Mouse (Mus musculus) cerebellum, adult 9-11 months (tissue): ENCODE measurements around the gene Med25.
"Not testable (repeated sequence)": the region's sequence is repeated elsewhere in the genome, so short reads cannot be mapped to it uniquely, and the experiment has no call there.

Source experiments
- DNase-seq: peaks from one replicate; pipeline ENCODE4 v3.0.0; 2022

Gene Med25

DNA sequence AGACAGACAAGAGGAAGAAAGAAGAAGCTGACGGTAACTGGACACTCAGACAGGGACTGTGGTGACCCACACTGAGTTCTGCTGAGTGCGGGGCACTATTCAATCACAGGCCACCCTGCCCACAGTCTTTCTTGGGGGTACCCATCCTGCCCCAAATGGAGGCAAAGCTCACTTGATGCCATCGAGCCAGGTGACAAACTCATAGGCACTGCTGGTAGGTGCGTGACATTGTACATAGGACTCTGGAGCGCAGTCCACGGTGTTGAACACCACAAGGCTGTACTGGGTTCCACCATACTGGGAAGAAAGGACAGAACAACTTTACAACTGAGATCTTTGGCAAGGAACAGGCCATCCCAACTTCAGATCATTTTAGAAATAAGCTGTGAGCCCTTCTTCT is 901 bp downstream of the Med25 start:
- peak; percentile 58 for DNase-seq

DNA sequence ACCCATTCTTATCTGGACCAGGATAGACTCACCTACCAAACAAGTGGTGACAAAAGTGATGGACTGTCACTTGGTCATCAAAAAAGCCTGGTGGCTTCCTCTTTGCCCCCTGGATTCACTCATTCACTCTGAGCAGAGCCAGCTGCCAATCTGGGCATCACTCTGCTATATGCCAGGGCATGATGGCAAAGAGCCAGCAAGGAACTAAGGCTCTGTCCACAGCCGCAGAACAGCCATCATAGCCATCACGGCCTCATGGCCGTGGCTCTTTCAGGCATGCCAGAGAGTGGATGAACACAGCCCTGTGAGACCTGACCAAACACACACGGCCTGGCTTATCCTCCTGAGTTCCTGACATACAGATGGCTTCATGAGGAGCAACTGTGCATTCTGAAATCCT is 1.8 kb downstream of the Med25 start:
- DNase-seq: peak; percentile 66

DNA sequence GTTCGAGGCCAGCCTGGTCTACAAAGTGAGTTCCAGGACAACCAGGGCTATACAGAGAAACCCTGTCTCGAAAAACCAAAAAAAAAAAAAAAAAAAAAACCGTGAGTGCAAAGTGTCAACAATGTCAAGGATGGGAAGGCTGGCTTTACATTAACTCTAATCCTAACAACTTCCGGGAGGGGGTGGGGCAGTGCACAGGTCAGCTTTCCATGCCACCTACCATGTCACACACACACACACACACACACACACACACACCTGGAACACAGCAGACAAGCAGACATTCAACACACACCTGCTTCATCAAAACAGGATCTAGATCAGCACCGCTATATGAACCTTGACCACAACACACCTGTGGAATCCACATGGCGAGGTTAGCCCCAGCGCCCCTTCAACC is 2.3 kb downstream of the Med25 start:
- DNase-seq: no peak

DNA sequence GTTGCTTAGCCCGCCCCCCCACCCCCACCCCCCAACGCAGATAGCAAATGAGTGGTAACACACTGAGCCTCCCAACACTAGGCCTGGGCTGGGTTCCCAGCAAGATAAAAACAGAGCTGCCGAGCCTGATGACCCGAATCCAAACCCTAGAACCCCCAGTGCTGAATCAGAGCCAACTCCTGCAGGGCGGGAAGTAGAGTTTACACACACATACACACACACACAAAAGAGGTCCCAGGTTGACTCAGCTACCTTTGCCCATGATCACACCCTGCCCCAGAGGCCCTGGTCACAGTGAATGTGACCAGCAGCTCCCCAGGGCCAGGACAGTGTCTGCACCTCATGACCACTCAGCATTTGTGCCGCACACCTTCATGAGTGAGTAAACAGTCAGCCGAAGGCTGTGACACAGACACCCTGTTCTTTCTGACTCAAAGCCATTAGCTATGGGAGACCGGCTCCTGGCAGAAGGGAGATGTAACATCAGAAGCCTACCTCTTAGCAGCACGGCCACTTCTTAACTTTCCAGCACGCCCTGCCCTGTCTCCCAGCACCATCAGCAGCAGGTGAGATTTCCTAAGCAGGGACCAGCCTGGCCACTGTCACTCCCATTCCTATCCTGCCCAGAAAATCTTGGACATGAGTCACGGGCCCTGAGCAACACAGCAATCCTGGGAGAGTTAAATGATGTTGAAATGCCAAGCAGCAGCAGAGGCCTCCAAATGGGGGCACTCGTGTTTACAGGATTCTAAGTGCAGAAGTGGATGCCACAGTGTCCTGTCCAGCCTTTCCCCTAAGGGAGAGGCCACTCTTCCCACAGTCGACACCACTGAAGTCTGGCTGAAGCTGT is 4.0 kb downstream of the Med25 start:
- no peak for DNase-seq

DNA sequence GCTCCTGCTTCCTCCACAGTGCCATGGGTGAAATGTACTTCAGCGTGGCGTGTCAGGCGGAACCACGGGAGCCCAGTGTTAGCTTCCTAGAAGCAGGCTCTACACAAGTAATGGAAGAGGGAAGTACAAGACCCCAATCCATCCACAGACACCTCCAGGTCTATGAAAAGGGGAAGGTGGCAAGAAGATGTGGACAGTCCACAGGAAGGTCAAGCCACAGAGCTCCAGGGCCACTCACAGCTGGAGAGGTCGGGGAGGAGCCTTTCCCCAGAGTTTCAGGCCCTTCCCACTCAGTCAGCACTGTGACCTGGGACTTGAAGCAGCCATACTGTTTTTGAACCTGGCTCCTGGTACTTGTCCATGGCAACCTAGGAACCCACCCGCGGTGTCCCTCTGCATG is 5.5 kb downstream of the Med25 start:
- no peak for DNase-seq

DNA sequence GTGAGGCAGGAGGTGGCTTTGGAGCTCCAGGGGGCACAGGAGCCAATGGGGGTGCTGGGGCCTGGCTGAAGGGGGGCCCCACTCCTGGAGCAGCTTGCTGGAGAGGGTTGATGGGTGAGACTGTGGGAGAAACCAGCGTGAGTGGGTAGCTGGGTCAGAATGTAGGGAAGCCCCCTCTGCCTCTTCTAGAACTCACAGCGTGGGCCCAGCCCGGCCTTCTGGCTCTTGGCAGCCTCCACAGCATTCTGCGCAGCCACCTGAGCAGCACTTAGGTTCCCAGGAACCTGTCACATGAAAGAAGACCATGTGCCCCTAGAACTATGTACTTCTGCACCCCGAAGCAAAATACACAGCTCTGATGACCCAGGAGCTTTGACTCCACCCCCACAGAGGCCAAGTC is 7.9 kb downstream of the Med25 start:
- no peak for DNase-seq

DNA sequence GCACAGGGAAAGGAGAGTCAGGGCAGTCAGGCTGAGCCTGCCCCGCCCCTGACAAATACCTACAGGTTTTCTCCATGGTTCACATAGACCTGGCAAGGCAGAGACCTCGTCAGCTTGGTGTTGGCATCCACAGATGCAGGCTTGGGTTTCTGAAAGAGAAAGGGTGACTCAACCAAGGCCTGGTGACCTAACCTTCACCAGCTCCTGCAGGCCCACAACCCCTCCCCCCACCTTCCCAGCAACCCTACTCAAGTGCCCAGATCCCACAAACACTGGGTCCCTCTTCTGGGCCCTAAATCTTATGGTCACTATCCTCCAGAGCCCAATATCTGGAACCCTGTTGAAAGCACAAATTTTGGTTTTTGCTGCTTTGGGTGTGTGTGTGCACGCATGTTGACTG is 9.5 kb downstream of the Med25 start:
- no peak for DNase-seq

DNA sequence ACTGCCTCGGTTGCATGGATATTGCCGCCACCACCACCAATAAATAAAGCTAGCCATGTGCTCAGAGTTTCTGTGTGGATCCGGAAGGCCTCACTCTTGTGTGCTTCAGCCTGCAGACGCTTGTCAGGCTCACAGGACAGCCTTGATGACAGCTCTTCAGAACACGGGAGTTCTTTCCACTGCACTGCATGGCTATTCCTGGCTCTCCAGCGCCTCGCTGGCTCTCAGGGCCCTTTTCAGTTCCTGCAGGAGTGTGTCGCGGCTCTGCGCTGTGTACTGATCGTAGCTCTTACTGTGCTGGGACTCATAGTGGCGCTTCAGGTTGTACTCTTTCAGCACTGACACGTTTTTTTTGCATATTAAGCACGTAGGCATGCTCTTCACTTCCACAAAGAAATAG is 14.7 kb downstream of the Med25 start:
- no peak for DNase-seq

DNA sequence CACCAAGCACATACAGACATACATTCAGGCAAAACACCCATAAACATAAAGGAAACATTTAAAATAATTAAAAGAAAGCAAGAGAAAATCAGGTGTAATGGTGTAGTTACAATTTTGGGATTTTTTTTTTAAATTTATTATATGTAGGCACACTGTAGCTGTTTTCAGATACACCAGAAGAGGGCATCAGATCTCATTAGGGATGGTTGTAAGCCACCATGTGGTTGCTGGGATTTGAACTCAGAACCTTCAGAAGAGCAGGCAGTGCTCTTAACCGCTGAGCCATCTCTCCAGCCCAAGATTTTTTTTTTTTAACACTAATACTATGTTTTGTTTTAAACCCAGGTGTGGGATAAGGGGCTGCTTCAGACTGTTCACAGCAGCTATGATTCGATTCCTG is 20.7 kb downstream of the Med25 start:
- not testable (repeated sequence) for DNase-seq

DNA sequence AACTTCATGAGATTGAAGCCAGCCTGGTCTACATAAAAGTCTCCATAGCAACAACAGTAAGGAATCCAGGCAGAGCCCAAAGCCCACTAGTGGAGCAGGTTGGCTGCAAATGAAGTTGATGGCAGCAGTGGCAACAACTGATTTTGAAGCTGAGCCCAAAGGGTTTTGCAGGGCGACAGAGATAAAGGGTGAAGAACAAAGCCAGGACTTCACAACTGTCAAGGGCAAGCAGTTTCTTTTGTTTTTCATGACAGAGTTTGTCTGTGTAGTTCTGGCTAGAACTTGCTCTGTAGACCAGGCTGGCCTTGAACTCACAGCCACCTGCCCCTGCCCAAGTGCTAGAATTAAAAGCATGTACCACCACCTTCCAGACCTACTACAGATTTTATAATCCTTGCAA is 21.3 kb downstream of the Med25 start:
- DNase-seq: no peak

DNA sequence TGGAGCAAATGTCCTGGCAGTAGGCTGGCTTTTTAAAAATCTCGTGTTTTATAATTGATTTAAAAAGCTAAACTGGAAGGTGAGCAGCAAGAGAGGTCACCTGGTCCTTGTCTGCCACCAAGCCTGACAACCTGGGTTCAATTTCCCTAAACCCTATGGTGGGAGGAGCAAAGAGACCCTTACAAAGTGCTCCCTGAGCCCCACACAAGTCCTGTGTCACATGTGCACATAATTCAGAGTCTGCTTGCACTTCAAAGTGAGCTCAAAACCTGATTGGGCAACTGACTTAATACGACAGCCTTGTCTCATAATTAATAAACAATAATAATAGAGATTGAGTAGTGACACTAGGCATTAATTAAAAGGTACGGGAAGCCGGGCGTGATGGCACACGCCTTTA is 21.9 kb downstream of the Med25 start:
- DNase-seq: no peak

DNA sequence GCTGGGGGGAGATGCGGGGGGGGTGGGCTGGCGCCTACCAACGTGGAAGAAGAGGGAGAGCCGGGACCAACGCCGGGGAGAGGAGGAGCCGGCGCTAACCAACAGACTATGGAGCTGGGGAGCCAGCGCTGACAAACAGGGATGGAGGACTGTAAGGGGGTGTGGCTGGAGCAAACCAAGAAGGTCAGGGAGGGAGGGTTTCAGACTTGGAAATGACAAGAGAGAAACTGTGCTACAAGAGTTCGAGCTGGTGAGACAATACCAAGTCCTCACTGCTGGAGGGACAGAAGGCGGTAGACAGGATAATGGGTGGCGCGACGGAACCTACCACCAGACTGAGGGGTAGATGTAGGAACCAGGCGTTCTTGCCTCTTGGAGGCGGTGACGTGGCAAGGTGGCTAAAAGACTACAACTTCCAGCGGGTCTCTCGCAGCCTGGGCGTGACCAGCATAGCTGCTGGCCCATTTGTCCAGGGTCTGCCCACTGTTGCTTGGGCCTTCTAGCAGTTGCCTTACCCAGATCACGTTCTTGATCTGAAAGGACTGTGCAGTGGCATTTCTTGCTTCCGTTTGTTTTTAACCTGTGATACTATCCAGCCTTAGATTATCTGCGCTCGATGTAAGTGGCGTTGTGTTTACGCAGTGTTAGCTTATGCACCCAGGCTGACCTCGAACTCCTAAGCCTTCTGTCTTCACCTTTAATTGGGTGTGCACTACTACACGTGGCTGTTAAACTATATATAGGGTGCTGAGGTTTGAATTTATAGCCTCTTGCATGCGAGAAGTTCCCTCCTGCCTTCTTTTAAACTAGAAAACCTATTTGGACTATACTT is 22.6 kb downstream of the Med25 start, which contains the start of gene Ptov1:
Ptov1 (minus strand) TSS at position 92 of the 832 bp plus-strand sequence.
- DNase-seq: peak; percentile 99

DNA sequence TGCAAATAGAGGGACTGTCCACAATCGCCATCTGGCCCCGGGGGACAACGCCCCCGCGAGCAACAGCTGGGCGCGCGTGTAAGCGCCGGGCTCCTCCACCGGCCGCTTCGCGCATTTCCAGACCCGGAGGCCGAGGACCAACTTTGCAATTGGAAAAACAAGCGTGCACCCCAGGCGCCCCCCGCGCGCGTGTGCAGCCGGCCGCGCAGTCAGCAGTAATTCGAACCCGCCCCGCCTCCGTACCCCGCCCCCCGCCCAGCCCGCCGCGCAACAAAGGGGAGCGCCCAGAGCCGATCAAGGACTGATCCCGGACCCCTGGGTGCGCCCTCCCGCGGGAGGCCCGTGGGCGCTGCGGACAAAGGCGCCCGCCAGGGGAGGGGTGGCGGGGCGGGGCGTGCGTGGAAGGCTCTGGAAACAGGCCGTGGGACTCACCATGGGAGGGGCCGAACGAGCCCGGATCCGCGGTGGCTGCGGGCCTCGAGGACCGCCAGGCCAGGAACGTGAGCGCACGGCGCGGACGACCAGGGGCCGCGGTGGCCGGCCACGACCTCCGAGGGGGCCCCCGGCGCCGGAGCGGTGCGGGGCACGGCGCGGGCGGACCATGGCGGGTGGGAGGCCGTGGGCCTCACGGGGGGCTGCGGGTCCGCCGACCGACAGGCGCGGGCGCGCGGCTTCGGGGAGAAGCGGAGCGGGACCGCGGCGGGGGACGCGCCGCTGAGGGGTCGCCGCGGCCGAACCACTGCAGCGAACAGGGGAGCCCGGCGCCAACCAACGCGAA is 23.4 kb downstream of the Med25 start:
- peak; percentile 84 for DNase-seq

DNA sequence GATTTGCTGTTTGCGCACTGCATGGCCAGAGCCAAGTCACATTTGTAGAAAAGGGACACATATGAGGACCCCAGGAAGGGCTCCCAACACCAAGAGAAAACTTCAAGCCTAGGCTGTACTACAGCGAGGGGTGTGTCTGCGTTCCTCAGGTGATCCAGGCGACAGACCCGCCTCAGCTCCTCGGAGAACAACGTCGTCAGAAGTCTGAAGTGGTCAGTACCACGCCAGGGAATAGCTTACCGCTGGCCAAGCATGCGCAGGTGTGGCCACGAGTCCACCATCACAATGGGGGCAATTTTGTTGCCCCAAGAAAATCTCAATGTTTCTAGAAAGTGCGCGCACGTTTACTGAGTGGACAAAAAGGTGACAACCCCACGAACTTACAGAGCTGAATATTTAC is 24.0 kb downstream of the Med25 start:
- peak; percentile 66 for DNase-seq

DNA sequence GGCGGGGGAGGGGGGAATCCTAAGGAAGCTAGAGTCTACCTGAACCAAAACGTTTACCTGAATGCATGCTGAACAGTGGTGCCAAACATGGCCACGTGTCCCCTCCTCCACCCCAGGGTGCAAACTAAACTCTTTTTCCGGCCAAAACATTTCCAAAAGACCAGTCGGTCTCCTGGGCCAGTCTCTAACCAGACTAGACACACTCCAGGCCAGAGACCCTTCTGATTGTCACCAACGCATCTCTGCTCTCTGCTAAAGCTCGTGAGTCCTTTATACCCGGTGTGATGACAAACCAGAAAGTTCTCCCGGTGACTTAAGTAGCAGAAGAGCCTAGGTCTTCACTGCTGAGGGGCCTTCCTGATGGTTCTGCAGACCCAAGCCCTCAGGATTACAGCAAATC is 24.7 kb downstream of the Med25 start:
- DNase-seq: no peak

DNA sequence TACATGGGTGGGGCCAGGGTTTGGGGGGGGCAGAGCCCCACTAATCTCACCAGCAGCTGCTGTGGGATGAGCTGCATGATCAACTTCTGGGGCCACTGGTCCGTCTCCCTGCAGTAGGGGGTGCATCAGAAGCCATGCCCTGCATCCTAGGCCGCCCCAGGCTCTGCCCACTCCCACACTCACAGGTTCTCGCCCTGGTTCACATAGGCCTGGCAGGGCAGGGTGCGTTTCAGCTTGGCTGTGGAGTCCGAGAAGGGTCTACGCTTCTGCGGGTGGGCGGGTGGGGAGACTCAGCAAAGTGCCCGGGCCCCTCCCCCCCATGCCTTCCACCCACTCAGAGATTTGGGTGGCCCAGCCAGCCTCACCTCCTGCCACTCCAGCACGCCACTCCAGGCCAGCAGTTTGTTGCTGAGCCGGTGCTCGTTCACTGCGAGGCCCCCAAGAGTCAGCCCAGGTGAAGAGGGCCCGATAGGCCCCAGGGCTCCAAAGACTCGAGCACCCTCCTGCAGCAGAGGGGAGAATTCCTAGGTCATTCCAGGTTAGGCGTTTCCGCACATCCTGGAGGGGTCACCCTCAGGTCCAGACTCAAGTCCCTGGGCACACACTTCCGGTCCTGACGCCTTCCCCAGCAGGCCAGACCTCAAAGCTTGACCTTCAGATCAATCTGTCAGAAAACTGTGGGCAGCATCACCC is 25.4 kb downstream of the Med25 start:
- peak; percentile 66 for DNase-seq

DNA sequence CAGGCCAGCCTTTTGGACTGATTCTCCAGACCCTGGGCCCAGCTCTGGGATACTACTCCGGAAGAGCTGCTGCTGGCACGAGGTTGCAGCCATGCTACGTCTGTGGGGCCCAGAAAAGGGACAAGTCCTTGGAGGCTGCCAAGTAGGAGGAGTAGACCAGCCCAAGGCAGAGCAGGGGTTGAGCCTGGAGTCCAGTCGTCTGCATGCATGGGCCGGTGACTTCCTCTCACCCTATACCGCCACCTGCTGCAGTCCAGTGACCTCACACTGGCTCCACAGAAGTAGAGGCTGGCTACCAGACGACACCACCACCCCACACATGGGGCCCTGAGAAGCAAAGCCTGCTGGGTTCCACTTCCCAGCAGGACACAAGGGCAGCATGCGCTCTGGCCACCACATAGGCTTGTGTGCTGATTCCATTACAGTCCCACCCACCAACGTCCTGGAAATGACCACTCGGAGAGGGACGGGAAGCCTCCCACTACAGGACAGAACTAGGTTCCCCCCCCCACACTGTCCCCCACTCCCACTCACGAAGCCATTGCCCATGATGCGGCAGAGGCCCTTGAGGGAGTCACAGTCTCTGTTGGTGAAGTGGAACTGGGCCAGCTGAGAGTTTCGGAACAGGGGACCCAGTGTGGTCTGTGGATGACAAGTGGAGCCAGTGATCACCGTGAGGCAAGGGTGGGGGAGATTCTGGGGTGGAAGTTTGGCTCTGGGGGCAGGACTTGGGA is 26.1 kb downstream of the Med25 start:
- peak; percentile 74 for DNase-seq

DNA sequence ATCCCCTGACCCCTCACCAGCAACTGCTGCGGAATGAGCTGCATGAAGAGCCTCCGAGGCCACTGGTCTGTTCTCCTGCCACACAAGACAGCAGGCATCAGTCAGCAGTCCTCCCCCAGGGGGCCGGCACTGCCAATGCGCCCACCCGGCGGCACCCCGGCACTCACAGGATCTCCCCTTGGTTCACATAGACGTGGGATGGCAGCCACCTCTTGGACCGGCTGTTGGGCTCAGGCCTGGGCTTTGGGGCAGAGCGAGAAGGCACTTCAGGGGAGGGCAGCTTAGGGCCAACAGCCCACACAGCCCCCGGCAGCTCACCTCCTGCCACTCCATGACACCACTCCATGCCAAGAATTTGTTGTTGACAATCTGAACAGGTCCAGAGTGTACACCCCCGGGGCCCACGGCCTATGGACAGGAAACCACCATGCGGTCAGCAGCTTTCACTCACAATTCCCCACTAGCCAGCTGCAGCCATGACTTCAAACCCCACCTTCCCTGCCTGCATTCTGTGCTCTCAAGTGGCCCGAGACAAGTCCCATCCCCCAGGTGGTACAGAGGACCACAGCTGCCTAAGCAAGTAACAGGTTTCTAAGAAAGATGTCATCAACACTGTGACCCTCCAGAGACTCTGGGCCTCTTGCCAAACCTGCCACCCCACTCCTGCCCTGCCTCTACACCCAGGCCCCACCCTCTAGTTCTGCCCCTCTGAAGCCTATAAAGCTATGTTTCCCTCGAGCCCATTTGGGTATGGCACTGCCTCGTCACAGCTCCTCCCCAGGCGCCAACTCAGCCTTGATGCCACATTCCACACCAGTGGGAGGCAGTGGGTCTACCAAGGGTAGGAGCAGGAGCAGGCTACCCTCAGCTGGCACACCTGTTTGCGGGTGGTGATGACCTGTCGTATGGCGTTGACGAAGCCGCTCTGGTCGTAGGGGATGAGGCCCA is 27.6 kb downstream of the Med25 start:
- DNase-seq: peak; percentile 71

DNA sequence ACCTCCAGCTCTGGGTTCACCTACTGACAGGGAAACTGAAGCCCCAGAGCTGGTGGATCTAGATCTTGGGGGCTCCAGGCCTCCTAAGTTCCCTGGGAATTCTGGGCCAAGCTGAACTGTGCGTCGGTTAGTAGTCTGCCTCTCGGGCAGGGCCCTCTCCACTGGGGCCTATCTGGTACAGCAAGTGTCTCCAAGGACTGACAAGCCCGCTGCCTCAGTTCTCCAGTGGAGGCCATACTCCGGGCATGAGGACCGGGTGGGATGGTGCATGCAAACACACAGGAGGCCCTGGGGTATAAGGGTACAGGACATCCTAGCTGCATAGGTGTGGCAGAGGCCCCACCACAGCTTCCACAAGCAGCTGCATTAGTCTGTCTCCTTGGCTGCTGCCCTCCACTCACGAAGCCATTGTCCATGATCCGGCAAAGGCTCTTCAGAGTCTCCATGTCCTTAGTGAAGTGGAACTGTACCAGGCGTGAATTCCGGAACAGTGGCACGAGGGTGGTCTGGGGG is 28.5 kb downstream of the Med25 start:
- DNase-seq: no peak

DNA sequence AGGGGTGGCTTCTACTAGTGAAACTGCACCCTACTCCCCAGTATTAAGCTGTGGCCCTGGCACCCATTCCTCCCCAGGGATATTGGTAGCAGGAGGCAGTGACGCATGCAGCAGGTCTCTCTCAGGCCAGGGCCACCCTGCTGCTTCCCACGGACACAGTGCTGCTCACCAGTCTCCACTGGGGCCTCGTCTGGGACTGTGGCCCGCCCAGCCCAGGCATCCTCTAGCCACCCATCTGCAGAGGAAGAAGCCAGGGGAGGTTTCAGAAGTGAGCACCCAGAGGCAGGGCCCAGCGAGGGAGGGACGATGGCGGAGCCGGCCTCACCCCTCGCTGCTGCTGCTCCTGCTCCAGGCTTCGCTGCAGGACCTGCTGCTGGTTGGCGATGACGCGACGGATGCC is 29.3 kb downstream of the Med25 start:
- DNase-seq: no peak

DNA sequence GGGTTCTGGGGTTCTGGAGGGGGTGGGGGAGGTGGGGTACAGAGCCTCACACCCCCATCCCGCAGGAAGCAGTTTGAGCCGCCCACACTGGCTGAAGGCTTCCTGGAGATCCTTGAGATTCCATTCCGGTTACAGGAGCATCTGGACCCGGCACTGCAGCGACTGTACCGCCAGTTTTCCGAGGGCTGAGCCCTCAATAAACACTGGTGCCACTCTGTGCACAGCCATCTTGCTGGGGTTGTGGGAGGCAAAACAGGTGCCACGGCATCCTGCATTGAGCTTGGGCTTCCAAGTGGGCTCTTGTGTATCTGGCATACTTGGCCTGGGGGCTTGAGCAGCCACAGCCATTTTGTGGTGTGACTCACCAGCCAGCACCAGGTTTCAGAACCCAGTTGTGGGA is 30.1 kb downstream of the Med25 start:
- no peak for DNase-seq
